Mouse (Mus musculus): ENCODE data around the gene Ireb2. TPM values are rescaled to one million over a fixed set of nuclear protein-coding genes. Genes with fewer than 3 reads are reported as not detected.

The Ireb2 gene
- polyA plus RNA-seq, 1 experiment, result 36.5 TPM

DNA sequence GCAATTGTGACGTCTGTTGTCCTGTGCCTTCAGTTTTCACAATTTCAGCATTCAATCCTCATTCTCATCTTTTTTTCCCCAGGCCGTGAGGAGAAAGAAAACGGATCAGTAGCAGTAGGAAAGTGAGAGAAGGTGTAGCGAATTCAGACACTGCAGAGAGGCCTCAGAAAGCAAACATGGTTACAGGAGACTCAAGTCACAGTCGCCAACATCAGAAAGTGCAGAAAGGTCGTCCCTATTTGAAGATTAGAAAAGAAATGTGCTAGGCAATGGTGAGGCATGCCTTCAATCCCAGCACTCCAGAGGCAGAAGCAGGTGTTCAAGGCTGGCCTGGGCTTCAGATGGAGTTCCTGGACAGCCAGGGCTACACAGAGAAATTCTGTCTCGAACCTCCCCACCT, 52.0 kb downstream of the Ireb2 start:
- TF ChIP-seq CTCF (IDR thresholded peaks at IDR 0.05; ENCODE audit: control insufficient read depth, insufficient read depth, insufficient replicate concordance, low read depth, low read length) (no peak), POLR2A (IDR thresholded peaks at IDR 0.05; ENCODE audit: control insufficient read depth, low read depth, low read length) (no peak)
- Histone ChIP-seq H3K36me3 (ENCODE audit: control insufficient read depth, insufficient read depth, low read length) (no peaks in the 10 kb centered on the region), H3K27me3 (ENCODE audit: control insufficient read depth, insufficient read depth, low read length) (no peaks in the 10 kb centered on the region), H3K4me1 (ENCODE audit: control insufficient read depth, insufficient read depth, low read length) (peaks cover 5% of the 10 kb centered on the region), H3K4me3 (ENCODE audit: control insufficient read depth, low read depth, low read length) (no peak overlapping the region), H3K27ac (ENCODE audit: control insufficient read depth, insufficient read depth, low read depth, low read length) (no peak overlapping the region)

DNA sequence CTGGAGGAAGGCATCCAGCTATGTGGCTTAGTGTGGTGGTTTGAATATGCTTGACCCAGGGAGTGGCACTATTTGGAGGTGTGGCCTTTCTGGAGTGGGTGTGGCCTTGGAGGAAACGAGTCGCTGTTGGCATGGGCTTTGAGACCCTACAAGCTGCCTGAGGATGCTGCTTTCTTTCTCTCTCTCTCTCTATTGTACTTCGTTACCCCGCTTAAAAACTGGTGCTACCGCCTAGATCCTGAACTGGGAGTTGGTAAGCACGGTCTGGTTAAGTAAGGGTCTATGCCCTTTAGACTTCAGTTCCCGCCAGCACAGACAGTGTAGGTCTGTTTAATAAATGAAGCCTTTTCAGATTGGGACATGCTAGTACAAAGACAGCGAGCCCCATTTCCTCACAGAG, 52.8 kb downstream of the Ireb2 start:
- H3K27ac ChIP-seq (ENCODE audit: control insufficient read depth, insufficient read depth, low read depth, low read length), result no peak overlapping the region
- no peaks in the 10 kb centered on the region for H3K27me3 ChIP-seq (ENCODE audit: control insufficient read depth, insufficient read depth, low read length)
- no peaks in the 10 kb centered on the region for H3K36me3 ChIP-seq (ENCODE audit: control insufficient read depth, insufficient read depth, low read length)
- TF ChIP-seq CTCF (IDR thresholded peaks at IDR 0.05; ENCODE audit: control insufficient read depth, insufficient read depth, insufficient replicate concordance, low read depth, low read length) (no peak), POLR2A (IDR thresholded peaks at IDR 0.05; ENCODE audit: control insufficient read depth, low read depth, low read length) (no peak)
- H3K4me1 ChIP-seq (ENCODE audit: control insufficient read depth, insufficient read depth, low read length), result peaks cover 5% of the 10 kb centered on the region
- peak overlapping the region; percentile 90; the same call in 1 of the 2 replicates for H3K4me3 ChIP-seq (ENCODE audit: control insufficient read depth, low read depth, low read length)

DNA sequence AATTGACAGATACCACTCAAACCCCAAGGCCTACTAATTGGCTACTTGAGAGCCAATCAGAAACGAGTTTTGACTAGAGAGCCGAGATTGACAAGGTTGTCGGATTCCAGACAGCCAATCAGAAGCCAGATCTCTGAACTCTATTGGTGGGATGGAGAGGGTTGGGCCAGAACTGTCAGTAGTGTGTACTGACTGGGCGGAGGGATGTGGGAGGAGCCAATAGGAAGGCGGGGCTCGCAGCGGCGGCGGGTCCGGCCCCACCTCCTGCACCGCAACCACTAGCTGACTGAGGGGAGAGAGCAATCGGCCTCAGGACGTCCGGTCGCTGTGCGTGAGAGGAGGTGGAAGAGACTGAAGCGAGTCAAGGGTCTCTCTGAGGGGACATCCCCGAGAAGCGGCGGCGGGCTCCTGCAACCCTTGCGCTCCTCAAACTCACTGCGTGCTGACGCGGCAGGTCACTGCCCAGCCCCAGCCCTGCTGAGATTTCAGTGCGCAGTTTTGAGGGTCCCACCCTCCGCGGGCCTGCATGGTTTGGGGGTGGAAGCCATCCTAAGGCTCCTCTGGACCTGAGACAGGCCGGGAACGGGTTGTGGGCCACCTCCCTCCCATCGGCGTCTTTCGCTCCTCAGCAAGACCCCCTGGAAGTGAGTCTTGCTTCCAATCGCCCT, 53.6 kb downstream of the Ireb2 start, which contains the start of gene Hykk:
TSS of gene Hykk (plus strand) at position 274 of the 668 bp plus-strand sequence.
- TF ChIP-seq POLR2A (IDR thresholded peaks at IDR 0.05; ENCODE audit: control insufficient read depth, low read depth, low read length), result peak; percentile 29; the same call in 1 of the 2 replicates
- TF ChIP-seq CTCF (IDR thresholded peaks at IDR 0.05; ENCODE audit: control insufficient read depth, insufficient read depth, insufficient replicate concordance, low read depth, low read length), result no peak
- Histone ChIP-seq H3K4me3 (ENCODE audit: control insufficient read depth, low read depth, low read length) (peak within 1 kb of the TSS; percentile 90), H3K27me3 (ENCODE audit: control insufficient read depth, insufficient read depth, low read length) (no peaks in the 10 kb centered on the region), H3K36me3 (ENCODE audit: control insufficient read depth, insufficient read depth, low read length) (no peaks in the 10 kb centered on the region), H3K27ac (ENCODE audit: control insufficient read depth, insufficient read depth, low read depth, low read length) (0 out of 2 replicates have a peak within 1 kb of the TSS, but pooled peaks have one; percentile 9), H3K4me1 (ENCODE audit: control insufficient read depth, insufficient read depth, low read length) (peaks cover 5% of the 10 kb centered on the region)

DNA sequence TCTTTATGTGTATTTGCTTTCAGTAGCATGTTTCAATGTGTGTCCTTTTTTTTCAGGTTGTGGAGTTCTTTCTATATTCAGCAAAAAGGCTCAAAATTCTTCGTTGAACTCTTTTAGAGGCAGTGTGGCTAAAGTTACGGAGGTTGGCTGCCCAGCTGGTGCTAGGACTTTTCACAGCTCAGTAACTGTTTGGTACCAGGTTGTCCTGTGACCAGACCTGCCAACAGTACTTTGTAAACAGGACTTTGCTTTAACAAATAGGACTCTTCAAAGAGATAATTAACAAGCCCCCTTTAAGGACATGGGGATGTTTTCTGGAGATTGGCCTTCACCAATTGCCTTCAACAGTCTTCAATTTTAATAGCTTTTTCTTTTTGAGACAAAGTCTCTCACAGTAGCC, 54.6 kb downstream of the Ireb2 start:
- no peaks in the 10 kb centered on the region for H3K27me3 ChIP-seq (ENCODE audit: control insufficient read depth, insufficient read depth, low read length)
- H3K4me3 ChIP-seq (ENCODE audit: control insufficient read depth, low read depth, low read length), result no peak overlapping the region
- TF ChIP-seq POLR2A (IDR thresholded peaks at IDR 0.05; ENCODE audit: control insufficient read depth, low read depth, low read length) (no peak), CTCF (IDR thresholded peaks at IDR 0.05; ENCODE audit: control insufficient read depth, insufficient read depth, insufficient replicate concordance, low read depth, low read length) (no peak)
- H3K36me3 ChIP-seq (ENCODE audit: control insufficient read depth, insufficient read depth, low read length), result no peaks in the 10 kb centered on the region
- peaks cover 5% of the 10 kb centered on the region for H3K4me1 ChIP-seq (ENCODE audit: control insufficient read depth, insufficient read depth, low read length)
- H3K27ac ChIP-seq (ENCODE audit: control insufficient read depth, insufficient read depth, low read depth, low read length), result no peak overlapping the region

DNA sequence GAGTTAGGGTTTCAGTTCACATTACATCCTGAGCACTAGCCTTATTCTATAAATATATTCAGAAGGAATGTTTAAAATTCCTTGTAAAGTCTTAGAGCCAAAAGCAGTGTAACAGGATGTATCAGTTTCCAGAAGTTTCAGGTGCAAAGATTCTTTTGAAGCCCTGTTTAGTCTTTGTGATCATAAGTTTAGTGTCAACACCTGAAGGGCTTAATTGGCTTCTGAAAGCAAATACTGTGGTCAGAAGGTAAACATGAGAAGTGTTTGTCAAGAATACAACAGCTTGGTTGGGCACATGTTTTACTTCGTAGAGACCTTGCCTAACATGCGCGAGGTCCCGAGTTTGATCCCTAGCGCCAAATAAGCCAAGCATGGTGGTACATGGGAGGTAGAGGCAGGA, 55.2 kb downstream of the Ireb2 start:
- Histone ChIP-seq H3K4me1 (ENCODE audit: control insufficient read depth, insufficient read depth, low read length) (peaks cover 5% of the 10 kb centered on the region), H3K27ac (ENCODE audit: control insufficient read depth, insufficient read depth, low read depth, low read length) (no peak overlapping the region), H3K36me3 (ENCODE audit: control insufficient read depth, insufficient read depth, low read length) (no peaks in the 10 kb centered on the region), H3K4me3 (ENCODE audit: control insufficient read depth, low read depth, low read length) (no peak overlapping the region), H3K27me3 (ENCODE audit: control insufficient read depth, insufficient read depth, low read length) (no peaks in the 10 kb centered on the region)
- TF ChIP-seq POLR2A (IDR thresholded peaks at IDR 0.05; ENCODE audit: control insufficient read depth, low read depth, low read length) (no peak), CTCF (IDR thresholded peaks at IDR 0.05; ENCODE audit: control insufficient read depth, insufficient read depth, insufficient replicate concordance, low read depth, low read length) (no peak)

DNA sequence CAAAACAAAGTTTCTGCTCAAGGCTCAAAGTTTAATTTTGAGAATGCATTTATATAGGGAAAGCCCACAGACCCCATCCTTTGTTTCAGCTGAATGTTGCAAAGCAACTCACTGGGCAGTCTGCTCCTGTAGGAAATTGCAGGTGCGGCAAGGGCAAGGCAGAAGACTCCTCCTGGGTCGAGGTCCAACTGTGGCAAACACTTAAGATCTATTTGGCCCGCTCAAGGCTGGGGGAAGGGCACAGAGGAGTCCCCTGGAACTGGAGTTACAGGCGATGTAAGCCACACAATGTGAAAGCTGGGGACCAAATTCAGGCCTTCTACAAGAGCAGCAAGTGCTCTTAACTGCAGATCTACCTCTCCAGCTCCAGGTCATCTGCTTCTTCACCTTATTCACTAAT, 56.4 kb downstream of the Ireb2 start:
- H3K27ac ChIP-seq (ENCODE audit: control insufficient read depth, insufficient read depth, low read depth, low read length), result no peak overlapping the region
- TF ChIP-seq POLR2A (IDR thresholded peaks at IDR 0.05; ENCODE audit: control insufficient read depth, low read depth, low read length) (no peak), CTCF (IDR thresholded peaks at IDR 0.05; ENCODE audit: control insufficient read depth, insufficient read depth, insufficient replicate concordance, low read depth, low read length) (no peak)

DNA sequence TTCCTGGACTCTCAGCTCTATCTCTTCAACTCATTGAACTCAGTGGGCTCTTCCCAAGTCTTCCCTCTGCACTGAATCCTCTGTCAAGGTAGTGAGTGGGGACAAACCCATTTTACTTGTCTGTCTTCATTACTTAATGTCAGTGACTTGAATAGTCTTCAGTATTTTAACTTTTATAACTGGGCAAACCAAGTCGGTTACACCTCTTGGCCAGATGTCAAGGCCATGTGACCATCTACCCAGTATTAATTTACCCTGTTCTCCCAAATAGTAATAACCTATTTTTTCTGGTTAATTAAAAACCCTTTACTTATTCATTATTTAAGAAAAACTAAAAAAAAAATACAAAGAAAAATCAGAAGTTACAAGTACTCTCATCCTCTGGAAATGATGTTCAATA, 67.2 kb downstream of the Ireb2 start:
- no peaks in the 10 kb centered on the region for H3K4me1 ChIP-seq (ENCODE audit: control insufficient read depth, insufficient read depth, low read length)
- no peak overlapping the region for H3K4me3 ChIP-seq (ENCODE audit: control insufficient read depth, low read depth, low read length)
- H3K27me3 ChIP-seq (ENCODE audit: control insufficient read depth, insufficient read depth, low read length), result no peaks in the 10 kb centered on the region
- H3K27ac ChIP-seq (ENCODE audit: control insufficient read depth, insufficient read depth, low read depth, low read length), result no peak overlapping the region
- TF ChIP-seq POLR2A (IDR thresholded peaks at IDR 0.05; ENCODE audit: control insufficient read depth, low read depth, low read length) (no peak), CTCF (IDR thresholded peaks at IDR 0.05; ENCODE audit: control insufficient read depth, insufficient read depth, insufficient replicate concordance, low read depth, low read length) (no peak)
- no peaks in the 10 kb centered on the region for H3K36me3 ChIP-seq (ENCODE audit: control insufficient read depth, insufficient read depth, low read length)

More for the DNA sequence above, 56.4 kb downstream of the Ireb2 start:
- H3K27me3 ChIP-seq (ENCODE audit: control insufficient read depth, insufficient read depth, low read length), result no peaks in the 10 kb centered on the region
- H3K36me3 ChIP-seq (ENCODE audit: control insufficient read depth, insufficient read depth, low read length), result no peaks in the 10 kb centered on the region
- H3K4me3 ChIP-seq (ENCODE audit: control insufficient read depth, low read depth, low read length), result no peak overlapping the region
- peaks cover 5% of the 10 kb centered on the region for H3K4me1 ChIP-seq (ENCODE audit: control insufficient read depth, insufficient read depth, low read length)
